Mouse (Mus musculus) hematopoietic stem cell, adult 5-6 weeks (primary cell): ENCODE data around the gene Cpsf4l. TPM values are rescaled to one million over a fixed set of nuclear protein-coding genes. Genes with fewer than 3 reads are reported as not detected.

Source experiments
- ATAC-seq, 2 experiments: fragments of 125-278 bp in 1 of 2; replicated peaks in 1 of 2; 2 replicates each; pipeline ENCODE4 v1.8.0; 2016 to 2017; ENCODE audit warnings: inconsistent platforms in 2 of 2, mild to moderate bottlenecking in 2 of 2, moderate number of reproducible peaks in 2 of 2, low read depth in 1 of 2, moderate TSS enrichment in 1 of 2; ENCODE audit not compliant: low FRiP score in 2 of 2, poor library complexity in 2 of 2, severe bottlenecking in 2 of 2, insufficient read depth in 1 of 2, low TSS enrichment in 1 of 2
- total RNA-seq: library from RNA; stranded (forward); fragments of 172-1452, 232-1000 nt; gene quantifications from 2 replicates; pipeline ENCODE4 v1.2.3, GENCODE M21; 2017

The Cpsf4l gene
- total RNA-seq, 1 experiment from 2014 or later, result not detected

- ATAC-seq, result no peak
Observed at GRCm38 (mm10) chr11:113739213-113739612, 29.4 kb upstream of the Cpsf4l start.

- peak; percentile 74 to 78; a peak in 3 of 4 replicates for ATAC-seq
Observed at GRCm38 (mm10) chr11:113737912-113738311, 28.1 kb upstream of the Cpsf4l start.

GRCm38 (mm10) chr11:113737553-113737854 lies 27.7 kb upstream of the Cpsf4l start:
- peak in 1 of 2 experiments; percentile 8; a peak in 1 of 4 replicates for ATAC-seq

- ATAC-seq, result no peak
Observed at GRCm38 (mm10) chr11:113736848-113737552, 27.2 kb upstream of the Cpsf4l start.

- no peak for ATAC-seq
Observed at GRCm38 (mm10) chr11:113735151-113735550, 25.3 kb upstream of the Cpsf4l start.

GRCm38 (mm10) chr11:113733631-113734364 lies 24.0 kb upstream of the Cpsf4l start:
- ATAC-seq, result peak; percentile 61 to 71; a peak in 3 of 4 replicates

GRCm38 (mm10) chr11:113731945-113732612 lies 22.3 kb upstream of the Cpsf4l start:
- ATAC-seq, result no peak

- no peak for ATAC-seq
Observed at GRCm38 (mm10) chr11:113730879-113731278, 21.1 kb upstream of the Cpsf4l start.

GRCm38 (mm10) chr11:113729917-113730316 lies 20.1 kb upstream of the Cpsf4l start:
- ATAC-seq, result no peak

- ATAC-seq, result no peak
Observed at GRCm38 (mm10) chr11:113729239-113729638, 19.4 kb upstream of the Cpsf4l start.

GRCm38 (mm10) chr11:113727992-113728391 lies 18.2 kb upstream of the Cpsf4l start:
- ATAC-seq, result no peak

GRCm38 (mm10) chr11:113726994-113727888 lies 17.4 kb upstream of the Cpsf4l start:
- ATAC-seq, result no peak

GRCm38 (mm10) chr11:113725235-113726048 lies 15.6 kb upstream of the Cpsf4l start:
- no peak for ATAC-seq

GRCm38 (mm10) chr11:113722405-113723090 lies 12.7 kb upstream of the Cpsf4l start:
- ATAC-seq, result no peak

- ATAC-seq, result no peak
Observed at GRCm38 (mm10) chr11:113717767-113718424, 8.1 kb upstream of the Cpsf4l start.

GRCm38 (mm10) chr11:113716132-113716531 lies 6.3 kb upstream of the Cpsf4l start:
- ATAC-seq, result no peak
